In the genomic region with DNA sequence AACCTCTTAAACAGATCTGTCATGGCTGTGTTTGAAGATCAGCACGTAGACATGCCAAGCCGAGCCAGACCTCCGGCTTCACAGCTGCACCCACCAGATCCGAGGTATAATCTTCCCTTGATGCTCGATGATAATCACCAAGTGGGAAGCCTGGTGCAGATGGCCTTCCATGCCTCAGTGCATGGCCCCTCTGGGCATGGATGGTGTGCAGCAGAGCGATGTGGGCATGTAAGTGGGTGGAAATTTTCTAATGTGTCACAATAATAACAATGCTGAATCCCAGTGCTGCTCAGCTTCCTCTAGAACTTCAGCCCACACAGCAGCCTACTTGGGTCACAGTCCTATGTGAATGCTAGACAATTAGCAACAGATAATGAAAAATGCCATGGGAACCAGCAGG, we compare ENCODE assay signal across 19 mouse cellular contexts.
A peak's percentile ranks its signal among the peaks of the same experiment; 100 is the strongest.
DNase-seq lines count a peak whose midpoint lies in the region; ATAC-seq and TF ChIP-seq lines count a peak whose summit lies in the region.
"Had no signal": no experiment of that assay in that cellular context is flagged by ENCODE, and none has a peak within 500 bp of the region (broad histone marks: within the 10 kb centered on the region; RNA-seq: fewer than 3 reads in every experiment).

No protein-coding gene starts in this region.

- ATAC-seq in embryonic facial prominence, embryonic 14.5 days (ENCODE audit: low read depth), result peak; percentile 44; the same call in 1 of the 2 replicates
- ATAC-seq in kidney, embryonic 15.5 days (replicated peaks; ENCODE audit: low FRiP score), result peak; percentile 78
- peak; percentile 77 for ATAC-seq in neural tube, embryonic 14.5 days (ENCODE audit: low read depth)
- ATAC-seq in heart, embryonic 12.5 days (ENCODE audit: insufficient number of reproducible peaks, low FRiP score), result no peak
- ATAC-seq: activated CD4-positive, CD25-positive, alpha-beta regulatory T cell, adult 4 months; forebrain, embryonic 16.5 days; inflammation-experienced regulatory T-cells, adult 6 months; Patski had no signal

- no peak overlapping the region for H3K9ac ChIP-seq in embryonic facial prominence, embryonic 14.5 days (ENCODE audit: low read depth, low read length)
- H3K9ac ChIP-seq in kidney, embryonic 15.5 days, result no peak overlapping the region
- H3K9ac ChIP-seq in neural tube, embryonic 14.5 days (replicated peaks; ENCODE audit: low read depth, low read length), result no peak overlapping the region
- H3K9ac ChIP-seq in heart, embryonic 12.5 days, result no peak overlapping the region
- H3K9ac ChIP-seq: embryonic facial prominence, embryonic 12.5 days had no signal

- H3K27me3 ChIP-seq in embryonic facial prominence, embryonic 14.5 days (replicated peaks; ENCODE audit: control insufficient read depth, insufficient read depth, low read length), result no peaks in the 10 kb centered on the region
- no peaks in the 10 kb centered on the region for H3K27me3 ChIP-seq in embryonic facial prominence, embryonic 10.5 days (replicated peaks; ENCODE audit: low read depth, poor library complexity, severe bottlenecking)
- H3K27me3 ChIP-seq in kidney, embryonic 15.5 days, result no peaks in the 10 kb centered on the region
- H3K27me3 ChIP-seq in neural tube, embryonic 14.5 days (ENCODE audit: control insufficient read depth, insufficient read depth, low read length), result no peaks in the 10 kb centered on the region
- H3K27me3 ChIP-seq in heart, embryonic 12.5 days (replicated peaks), result no peaks in the 10 kb centered on the region
- H3K27me3 ChIP-seq: embryonic facial prominence, embryonic 12.5 days had no signal

- H3K4me1 ChIP-seq in embryonic facial prominence, embryonic 14.5 days (ENCODE audit: control insufficient read depth, insufficient read depth, low read length), result no peaks in the 10 kb centered on the region
- H3K4me1 ChIP-seq in embryonic facial prominence, embryonic 10.5 days, result no peaks in the 10 kb centered on the region
- 0 out of 2 replicates have a peak, but pooled peaks cover 3% of the 10 kb centered on the region for H3K4me1 ChIP-seq in kidney, embryonic 15.5 days
- H3K4me1 ChIP-seq in neural tube, embryonic 14.5 days (ENCODE audit: control insufficient read depth, insufficient read depth, low read length), result no peaks in the 10 kb centered on the region
- H3K4me1 ChIP-seq in heart, embryonic 12.5 days (replicated peaks), result no peaks in the 10 kb centered on the region
- H3K4me1 ChIP-seq: embryonic facial prominence, embryonic 12.5 days had no signal

- 75% methylated on average over 6 of the region's 6 CpGs for WGBS in embryonic facial prominence, embryonic 14.5 days
- 72% methylated on average over 6 of the region's 6 CpGs for WGBS in embryonic facial prominence, embryonic 10.5 days
- 63% methylated on average over 6 of the region's 6 CpGs for WGBS in kidney, embryonic 15.5 days
- 63% methylated on average over 6 of the region's 6 CpGs for WGBS in neural tube, embryonic 14.5 days
- 71% methylated on average over 6 of the region's 6 CpGs for WGBS in heart, embryonic 12.5 days

- H3K36me3 ChIP-seq in embryonic facial prominence, embryonic 14.5 days (ENCODE audit: control insufficient read depth, insufficient read depth, low read length), result no peaks in the 10 kb centered on the region
- H3K36me3 ChIP-seq in embryonic facial prominence, embryonic 10.5 days (replicated peaks), result no peaks in the 10 kb centered on the region
- no peaks in the 10 kb centered on the region for H3K36me3 ChIP-seq in kidney, embryonic 15.5 days
- H3K36me3 ChIP-seq in neural tube, embryonic 14.5 days (ENCODE audit: control insufficient read depth, insufficient read depth, low read length), result no peaks in the 10 kb centered on the region
- no peaks in the 10 kb centered on the region for H3K36me3 ChIP-seq in heart, embryonic 12.5 days
- H3K36me3 ChIP-seq: embryonic facial prominence, embryonic 12.5 days had no signal

- H3K4me2 ChIP-seq in embryonic facial prominence, embryonic 14.5 days (ENCODE audit: low read depth, low read length), result no peak overlapping the region
- H3K4me2 ChIP-seq in kidney, embryonic 15.5 days, result no peak overlapping the region
- no peak overlapping the region for H3K4me2 ChIP-seq in neural tube, embryonic 14.5 days (ENCODE audit: low read depth, low read length)
- no peak overlapping the region for H3K4me2 ChIP-seq in heart, embryonic 12.5 days
- H3K4me2 ChIP-seq: embryonic facial prominence, embryonic 12.5 days; liver, embryonic 11.5 days had no signal

- H3K27ac ChIP-seq in embryonic facial prominence, embryonic 14.5 days (replicated peaks; ENCODE audit: low read depth, low read length), result no peak overlapping the region
- no peak overlapping the region for H3K27ac ChIP-seq in embryonic facial prominence, embryonic 10.5 days (replicated peaks)
- no peak overlapping the region for H3K27ac ChIP-seq in kidney, embryonic 15.5 days
- peak overlapping the region; percentile 24; the same call in 1 of the 2 replicates for H3K27ac ChIP-seq in left cerebral cortex, adult 2 months
- no peak overlapping the region for H3K27ac ChIP-seq in neural tube, embryonic 14.5 days (ENCODE audit: low read depth, low read length)
- H3K27ac ChIP-seq in heart, embryonic 12.5 days (ENCODE audit: poor library complexity, severe bottlenecking), result no peak overlapping the region
- H3K27ac ChIP-seq: embryonic facial prominence, embryonic 12.5 days had no signal

- DNase-seq in embryonic facial prominence, embryonic 14.5 days (ENCODE audit: low spot score), result no peak
- no peak for DNase-seq in embryonic facial prominence, embryonic 10.5 days (ENCODE audit: low spot score)
- DNase-seq in kidney, adult 9 months, result no peak
- no peak for DNase-seq in left cerebral cortex, adult 2 months (ENCODE audit: extremely low spot score in 1 of 2, low spot score in 2 of 2)
- DNase-seq in left cerebral cortex, postnatal 14 days (ENCODE audit: low spot score in 2 of 2), result no peak
- DNase-seq: cerebellum, adult 2 months; lung, adult 2 months; lung, postnatal 36 days; right cerebral cortex, adult 18-20 months; thymus, postnatal 36 days had no signal

- intact Hi-C loops in left cerebral cortex, adult 2 months (cut with DNase I), result no loop called here
- intact Hi-C loops in left cerebral cortex, postnatal 14 days (cut with DNase I), result no loop called here

- H3K9me3 ChIP-seq in embryonic facial prominence, embryonic 14.5 days (ENCODE audit: control insufficient read depth, low read length), result no peaks in the 10 kb centered on the region
- no peaks in the 10 kb centered on the region for H3K9me3 ChIP-seq in embryonic facial prominence, embryonic 10.5 days
- H3K9me3 ChIP-seq in kidney, embryonic 15.5 days (replicated peaks), result no peaks in the 10 kb centered on the region
- no peaks in the 10 kb centered on the region for H3K9me3 ChIP-seq in neural tube, embryonic 14.5 days (ENCODE audit: control insufficient read depth, low read length)
- H3K9me3 ChIP-seq in heart, embryonic 12.5 days (replicated peaks), result peaks cover 5% of the 10 kb centered on the region; the same call in 1 of the 2 replicates
- H3K9me3 ChIP-seq: embryonic facial prominence, embryonic 12.5 days had no signal

- no peak for TF ChIP-seq CTCF in left cerebral cortex, adult 2 months (IDR thresholded peaks at IDR 0.05)

- no peak overlapping the region for H3K4me3 ChIP-seq in embryonic facial prominence, embryonic 14.5 days (ENCODE audit: low read depth, low read length)
- no peak overlapping the region for H3K4me3 ChIP-seq in embryonic facial prominence, embryonic 10.5 days
- no peak overlapping the region for H3K4me3 ChIP-seq in kidney, embryonic 15.5 days (replicated peaks)
- H3K4me3 ChIP-seq in left cerebral cortex, adult 2 months, result no peak overlapping the region
- H3K4me3 ChIP-seq in neural tube, embryonic 14.5 days (ENCODE audit: low read depth, low read length), result no peak overlapping the region
- H3K4me3 ChIP-seq in heart, embryonic 12.5 days, result no peak overlapping the region
- H3K4me3 ChIP-seq: embryonic facial prominence, embryonic 12.5 days had no signal
